Mouse (Mus musculus) midbrain, embryonic 15.5 days (tissue): ENCODE results near the gene Insr. TPM values are rescaled to one million over a fixed set of nuclear protein-coding genes. Genes with fewer than 3 reads are reported as not detected.

ENCODE experiments used
- ATAC-seq: fragments of 200-750 bp; cut with Nextera tagmentation; replicated peaks from 2 replicates; pipeline ENCODE4 v1.8.0; 2017; ENCODE audit warnings: moderate TSS enrichment
- H3K27ac ChIP-seq: fragments of 300-500 bp; sonication (generic); 2 replicates; pipeline ENCODE4 v1.5.1; 2015; ENCODE audit warnings: mild to moderate bottlenecking, inconsistent platforms
- H3K27me3 ChIP-seq: fragments of 300-500 bp; sonication (generic); replicated peaks from 2 replicates; pipeline ENCODE4 v1.6.1; 2015; ENCODE audit warnings: inconsistent platforms
- H3K36me3 ChIP-seq: fragments of 300-500 bp; sonication (generic); replicated peaks from 2 replicates; pipeline ENCODE4 v1.6.1; 2015; ENCODE audit warnings: inconsistent platforms
- H3K4me1 ChIP-seq: fragments of 300-500 bp; sonication (generic); 2 replicates; pipeline ENCODE4 v1.6.1; 2015; ENCODE audit warnings: inconsistent platforms
- H3K4me2 ChIP-seq: fragments of 300-500 bp; sonication (generic); 2 replicates; pipeline ENCODE4 v1.6.1; 2015; ENCODE audit warnings: inconsistent platforms, mild to moderate bottlenecking, moderate library complexity
- H3K4me3 ChIP-seq: fragments of 300-500 bp; sonication (generic); 2 replicates; pipeline ENCODE4 v1.5.1; 2015; ENCODE audit warnings: mild to moderate bottlenecking, inconsistent platforms
- H3K9ac ChIP-seq: fragments of 300-500 bp; sonication (generic); 2 replicates; pipeline ENCODE4 v1.6.1; 2015; ENCODE audit warnings: mild to moderate bottlenecking, inconsistent platforms
- H3K9me3 ChIP-seq: fragments of 300-500 bp; sonication (generic); 2 replicates; pipeline ENCODE4 v1.6.1; 2016; ENCODE audit warnings: inconsistent platforms
- WGBS: fragments of 180-500 bp; shearing (Covaris S2); methylation state at CpG from one replicate; pipeline ENCODE4 v1.1.7; 2015; ENCODE audit warnings: mixed read lengths; 5-methylcytosine and 5-hydroxymethylcytosine counted together
- polyA plus RNA-seq: library from polyadenylated mRNA; unstranded; fragments of >200 nt; fragmentation: Nextera tagmentation; extraction: Ambion mirVana; gene quantifications from 2 replicates; pipeline ENCODE4 v1.2.1, GENCODE M21; 2015

Gene Insr
- polyA plus RNA-seq, 1 experiment from 2014 or later: 64.4 TPM

- Histone ChIP-seq H3K27ac (no peak overlapping the region), H3K4me1 (no peaks in the 10 kb centered on the region), H3K27me3 (no peaks in the 10 kb centered on the region), H3K36me3 (no peaks in the 10 kb centered on the region), H3K4me2 (no peak overlapping the region), H3K4me3 (no peak overlapping the region), H3K9me3 (no peaks in the 10 kb centered on the region), H3K9ac (no peak overlapping the region)
- no peak for ATAC-seq
- 91% methylated on average over 1 of the region's 1 CpGs for WGBS
These were observed 32.3 kb downstream of the Insr start for GRCm38 (mm10) chr8:3247129-3247528.

DNA sequence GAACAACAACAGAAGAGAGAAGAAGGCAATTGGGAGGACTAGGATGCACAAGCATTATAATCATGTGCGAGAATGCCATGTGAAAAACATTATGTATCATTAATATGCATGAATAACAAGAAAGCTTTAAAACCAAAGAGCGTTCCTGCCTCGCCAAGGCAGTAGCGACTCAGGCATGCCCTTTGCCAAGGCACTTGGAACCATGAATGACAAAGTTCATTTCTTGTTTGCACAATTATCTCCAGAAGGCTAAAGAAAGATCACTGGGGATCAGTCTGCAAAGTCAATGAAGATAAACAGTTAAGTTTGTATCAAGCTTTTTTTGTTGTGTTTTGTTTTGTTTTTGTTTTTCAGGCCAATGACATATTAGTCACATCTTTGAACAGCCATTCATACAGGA is 36.2 kb downstream of the Insr start:
- Histone ChIP-seq H3K9ac (no peak overlapping the region), H3K4me2 (no peak overlapping the region), H3K4me3 (no peak overlapping the region), H3K9me3 (no peaks in the 10 kb centered on the region), H3K27ac (no peak overlapping the region), H3K36me3 (no peaks in the 10 kb centered on the region), H3K4me1 (no peaks in the 10 kb centered on the region), H3K27me3 (no peaks in the 10 kb centered on the region)
- 75% methylated on average over 4 of the region's 4 CpGs for WGBS
- no peak for ATAC-seq

DNA sequence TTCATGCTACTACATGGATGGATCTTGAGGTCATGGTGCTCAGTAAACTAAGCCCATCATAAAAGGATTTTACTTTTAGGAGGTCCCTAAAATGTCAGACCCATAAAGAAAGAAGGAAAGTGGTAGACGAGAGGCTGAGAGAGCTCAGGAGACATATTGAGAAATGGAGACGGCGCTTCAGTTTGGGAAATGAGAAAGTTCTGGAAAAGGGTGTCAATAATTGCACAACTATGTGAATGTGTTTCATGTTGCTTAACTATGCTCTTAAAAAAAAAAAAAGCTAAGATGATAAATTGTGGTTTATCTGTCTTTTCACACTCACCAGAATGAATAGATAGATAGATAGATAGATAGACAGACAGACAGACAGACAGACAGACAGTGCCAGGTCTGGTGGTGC is 38.7 kb downstream of the Insr start:
- H3K4me2 ChIP-seq: no peak overlapping the region
- no peak overlapping the region for H3K9ac ChIP-seq
- no peak for ATAC-seq
- H3K36me3 ChIP-seq: no peaks in the 10 kb centered on the region
- no peak overlapping the region for H3K27ac ChIP-seq
- WGBS: 97% methylated on average over 3 of the region's 3 CpGs
- no peak overlapping the region for H3K4me3 ChIP-seq
- H3K4me1 ChIP-seq: no peaks in the 10 kb centered on the region
- no peaks in the 10 kb centered on the region for H3K27me3 ChIP-seq
- no peaks in the 10 kb centered on the region for H3K9me3 ChIP-seq

DNA sequence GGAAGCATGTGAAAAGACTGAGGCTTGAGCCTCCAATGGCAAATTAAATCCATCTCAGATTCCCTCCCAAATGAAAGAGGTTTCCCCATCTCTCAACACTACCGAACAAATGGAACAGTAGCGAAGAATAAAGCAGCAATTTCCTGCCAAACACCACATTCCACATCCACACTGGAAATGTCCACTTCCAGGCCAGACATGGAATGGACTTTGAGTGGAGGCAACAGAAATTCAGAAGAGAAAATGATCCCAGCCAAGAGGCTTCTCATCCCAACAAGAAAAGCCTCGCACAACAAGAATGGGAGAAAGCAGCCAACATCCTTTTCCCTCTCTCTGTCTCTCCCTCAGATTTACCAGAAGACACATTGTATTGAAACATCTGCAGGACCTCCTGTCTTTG is 39.8 kb downstream of the Insr start:
- Histone ChIP-seq H3K27ac (no peak overlapping the region), H3K9ac (no peak overlapping the region), H3K4me1 (no peaks in the 10 kb centered on the region), H3K36me3 (no peaks in the 10 kb centered on the region), H3K27me3 (no peaks in the 10 kb centered on the region), H3K9me3 (no peaks in the 10 kb centered on the region), H3K4me2 (no peak overlapping the region), H3K4me3 (no peak overlapping the region)
- WGBS: 84% methylated on average over 3 of the region's 3 CpGs
- ATAC-seq: no peak

DNA sequence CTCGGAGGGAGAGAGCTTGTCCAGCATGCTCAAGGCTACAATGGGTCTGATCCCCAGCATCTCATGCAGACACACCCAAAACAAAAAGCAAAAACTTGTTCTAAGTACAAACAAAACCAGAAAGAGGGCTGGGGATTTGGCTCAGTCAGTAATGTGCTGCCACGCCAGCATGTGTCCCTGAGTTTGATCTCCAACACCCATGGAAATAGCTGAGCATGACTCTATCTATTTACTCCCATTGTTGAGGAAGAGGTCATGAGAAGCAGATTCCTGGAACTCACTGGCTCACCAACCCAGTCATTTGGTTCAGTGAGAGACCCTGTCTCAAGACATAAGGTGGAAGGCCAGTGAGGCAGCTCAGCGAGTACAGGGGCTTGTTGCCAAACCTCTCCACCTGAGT is 40.6 kb downstream of the Insr start:
- no peak overlapping the region for H3K27ac ChIP-seq
- no peaks in the 10 kb centered on the region for H3K36me3 ChIP-seq
- ATAC-seq: no peak
- no peak overlapping the region for H3K4me3 ChIP-seq
- H3K4me1 ChIP-seq: no peaks in the 10 kb centered on the region
- no peaks in the 10 kb centered on the region for H3K9me3 ChIP-seq
- WGBS: 81% methylated on average over 3 of the region's 3 CpGs
- H3K9ac ChIP-seq: no peak overlapping the region
- no peak overlapping the region for H3K4me2 ChIP-seq
- no peaks in the 10 kb centered on the region for H3K27me3 ChIP-seq

GRCm38 (mm10) chr8:3237319-3237718 is 42.1 kb downstream of the Insr start:
- no peak overlapping the region for H3K27ac ChIP-seq
- no peaks in the 10 kb centered on the region for H3K9me3 ChIP-seq
- H3K27me3 ChIP-seq: no peaks in the 10 kb centered on the region
- H3K9ac ChIP-seq: no peak overlapping the region
- WGBS: 69% methylated on average over 5 of the region's 5 CpGs
- no peaks in the 10 kb centered on the region for H3K36me3 ChIP-seq
- H3K4me3 ChIP-seq: no peak overlapping the region
- ATAC-seq: no peak
- H3K4me2 ChIP-seq: no peak overlapping the region
- H3K4me1 ChIP-seq: no peaks in the 10 kb centered on the region

DNA sequence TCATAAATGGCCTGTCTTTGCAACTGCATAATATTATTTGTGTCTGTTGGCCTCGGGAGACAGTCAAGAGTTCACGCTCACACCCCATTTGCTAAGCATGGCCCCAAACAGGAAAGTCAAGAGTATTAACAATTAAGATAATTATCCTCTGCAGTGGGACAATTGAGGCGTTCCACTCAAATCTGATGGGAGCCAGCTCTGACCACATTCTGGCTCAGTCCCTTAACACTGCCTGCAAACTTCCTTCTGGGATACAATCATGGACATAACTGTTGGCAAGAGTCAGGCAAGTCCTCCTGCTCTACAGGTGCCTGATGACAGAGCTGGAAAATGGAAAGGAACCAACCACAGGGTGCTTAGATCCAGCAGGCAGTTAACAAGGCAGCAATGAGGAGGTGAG is 43.1 kb downstream of the Insr start:
- Histone ChIP-seq H3K4me1 (no peaks in the 10 kb centered on the region), H3K27me3 (no peaks in the 10 kb centered on the region), H3K27ac (no peak overlapping the region), H3K4me3 (no peak overlapping the region), H3K4me2 (no peak overlapping the region), H3K9me3 (no peaks in the 10 kb centered on the region), H3K9ac (no peak overlapping the region), H3K36me3 (no peaks in the 10 kb centered on the region)
- no peak for ATAC-seq
- 81% methylated on average over 3 of the region's 3 CpGs for WGBS

GRCm38 (mm10) chr8:3234569-3234968 is 44.8 kb downstream of the Insr start:
- no peak for ATAC-seq
- 85% methylated on average over 3 of the region's 3 CpGs for whole genome bisulfite sequencing
- Histone ChIP-seq H3K27ac (no peak overlapping the region), H3K9ac (no peak overlapping the region), H3K9me3 (no peaks in the 10 kb centered on the region), H3K4me3 (no peak overlapping the region), H3K4me2 (no peak overlapping the region), H3K27me3 (no peaks in the 10 kb centered on the region), H3K4me1 (no peaks in the 10 kb centered on the region), H3K36me3 (no peaks in the 10 kb centered on the region)

DNA sequence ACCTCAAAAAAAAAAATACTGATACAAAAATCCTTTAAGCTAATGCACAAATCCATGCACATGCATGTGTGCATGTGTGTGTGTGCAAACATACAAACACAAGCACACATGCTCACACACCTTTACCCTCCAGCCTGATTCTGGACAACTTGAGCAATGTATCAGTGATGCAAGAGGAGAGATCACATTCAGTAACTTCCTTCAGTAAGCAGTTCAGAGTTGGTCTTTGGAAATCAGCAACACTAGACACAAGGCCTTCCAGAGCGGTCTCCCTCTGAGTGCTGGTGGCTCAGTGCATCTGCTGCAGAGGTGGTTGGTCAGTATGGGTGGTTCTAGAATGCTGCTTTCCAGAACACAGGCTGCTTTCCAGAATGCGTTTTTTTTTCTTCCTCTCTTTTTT is 46.8 kb downstream of the Insr start:
- H3K4me1 ChIP-seq: no peaks in the 10 kb centered on the region
- H3K4me3 ChIP-seq: no peak overlapping the region
- H3K9ac ChIP-seq: no peak overlapping the region
- H3K9me3 ChIP-seq: no peaks in the 10 kb centered on the region
- H3K36me3 ChIP-seq: no peaks in the 10 kb centered on the region
- WGBS: 96% methylated on average over 2 of the region's 2 CpGs
- H3K4me2 ChIP-seq: no peak overlapping the region
- no peak overlapping the region for H3K27ac ChIP-seq
- no peaks in the 10 kb centered on the region for H3K27me3 ChIP-seq
- no peak for ATAC-seq

- no peaks in the 10 kb centered on the region for H3K36me3 ChIP-seq
- H3K4me1 ChIP-seq: no peaks in the 10 kb centered on the region
- no peak overlapping the region for H3K27ac ChIP-seq
- WGBS: 89% methylated on average over 10 of the region's 10 CpGs
- H3K9ac ChIP-seq: no peak overlapping the region
- no peaks in the 10 kb centered on the region for H3K9me3 ChIP-seq
- no peaks in the 10 kb centered on the region for H3K27me3 ChIP-seq
- ATAC-seq: no peak
- H3K4me3 ChIP-seq: no peak overlapping the region
- H3K4me2 ChIP-seq: no peak overlapping the region
These were observed 49.0 kb downstream of the Insr start for GRCm38 (mm10) chr8:3230118-3231060.

DNA sequence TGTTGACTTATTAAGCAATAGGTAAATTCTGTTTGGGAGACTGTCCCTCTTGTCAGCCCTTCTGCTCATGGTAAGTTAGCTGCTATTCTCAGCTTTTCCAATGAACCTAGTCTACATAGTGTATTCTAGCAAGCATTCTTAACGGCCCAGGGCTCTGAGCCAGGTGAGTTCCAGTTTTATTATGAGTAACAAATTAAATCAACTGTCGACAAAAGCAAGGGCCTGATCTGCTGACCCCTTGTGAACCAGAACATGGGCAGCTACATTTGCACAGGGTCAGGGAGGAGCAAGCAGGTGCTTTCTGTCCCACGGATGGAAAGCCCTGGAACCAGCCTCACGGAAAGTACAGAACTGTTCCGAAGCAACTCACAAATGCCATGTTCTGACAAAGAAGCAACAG is 52.0 kb downstream of the Insr start:
- Histone ChIP-seq H3K27ac (no peak overlapping the region), H3K4me3 (no peak overlapping the region), H3K27me3 (no peaks in the 10 kb centered on the region), H3K4me1 (peaks cover 11% of the 10 kb centered on the region), H3K36me3 (no peaks in the 10 kb centered on the region), H3K4me2 (no peak overlapping the region), H3K9ac (no peak overlapping the region), H3K9me3 (no peaks in the 10 kb centered on the region)
- 89% methylated on average over 5 of the region's 5 CpGs for WGBS
- ATAC-seq: no peak

- Histone ChIP-seq H3K4me2 (no peak overlapping the region), H3K36me3 (no peaks in the 10 kb centered on the region), H3K27me3 (no peaks in the 10 kb centered on the region), H3K9me3 (no peaks in the 10 kb centered on the region), H3K9ac (no peak overlapping the region), H3K4me1 (peaks cover 18% of the 10 kb centered on the region), H3K27ac (no peak overlapping the region), H3K4me3 (no peak overlapping the region)
- WGBS: 82% methylated on average over 1 of the region's 1 CpGs
- no peak for ATAC-seq
These were observed 53.7 kb downstream of the Insr start for GRCm38 (mm10) chr8:3225731-3226130.

- Histone ChIP-seq H3K4me3 (no peak overlapping the region), H3K4me2 (no peak overlapping the region), H3K36me3 (no peaks in the 10 kb centered on the region), H3K9ac (no peak overlapping the region), H3K27ac (no peak overlapping the region), H3K27me3 (no peaks in the 10 kb centered on the region), H3K9me3 (no peaks in the 10 kb centered on the region), H3K4me1 (peaks cover 22% of the 10 kb centered on the region)
- no peak for ATAC-seq
- WGBS: 82% methylated on average over 8 of the region's 8 CpGs
These were observed 54.2 kb downstream of the Insr start for GRCm38 (mm10) chr8:3225184-3225583.
